Mouse (Mus musculus) limb, embryonic 14.5 days (tissue): ENCODE results near the gene Sipa1l1. TPM values are rescaled to one million over a fixed set of nuclear protein-coding genes. Genes with fewer than 3 reads are reported as not detected.

Experiments used
- ATAC-seq: fragments of 200-750 bp; cut with Nextera tagmentation; 2 replicates; pipeline ENCODE4 v1.8.0; 2017; ENCODE audit warnings: low read depth, moderate number of reproducible peaks, moderate TSS enrichment; ENCODE audit not compliant: low FRiP score
- DNase-seq: peaks from one replicate; pipeline ENCODE4 v3.0.0-alpha.2; 2015; ENCODE audit warnings: low spot score
- H3K27ac ChIP-seq: fragments of 300-500 bp; sonication (generic); replicated peaks from 2 replicates; pipeline ENCODE4 v1.5.1; 2014; ENCODE audit warnings: low read depth, mild to moderate bottlenecking, low read length, moderate library complexity, mixed read lengths
- H3K27me3 ChIP-seq: fragments of 300-500 bp; sonication (generic); 2 replicates; pipeline ENCODE4 v1.6.1; 2014; ENCODE audit warnings: low read length, mixed read lengths; ENCODE audit not compliant: control insufficient read depth, insufficient read depth
- H3K36me3 ChIP-seq: fragments of 300-500 bp; sonication (generic); 2 replicates; pipeline ENCODE4 v1.6.1; 2014; ENCODE audit warnings: mild to moderate bottlenecking, low read length, moderate library complexity, mixed read lengths; ENCODE audit not compliant: control insufficient read depth, insufficient read depth
- H3K4me1 ChIP-seq: fragments of 300-500 bp; sonication (generic); 2 replicates; pipeline ENCODE4 v1.6.1; 2014; ENCODE audit warnings: antibody characterized with exemption, low read length, mixed read lengths; ENCODE audit not compliant: control insufficient read depth, insufficient read depth
- H3K4me2 ChIP-seq: fragments of 300-500 bp; sonication (generic); replicated peaks from 2 replicates; pipeline ENCODE4 v1.6.1; 2014; ENCODE audit warnings: low read depth, mild to moderate bottlenecking, low read length, moderate library complexity; ENCODE audit not compliant: severe bottlenecking
- H3K4me3 ChIP-seq: fragments of 300-500 bp; sonication (generic); replicated peaks from 2 replicates; pipeline ENCODE4 v1.5.1; 2014; ENCODE audit warnings: low read length
- H3K9ac ChIP-seq: fragments of 300-500 bp; sonication (generic); 2 replicates; pipeline ENCODE4 v1.6.1; 2014; ENCODE audit warnings: mild to moderate bottlenecking, low read depth, low read length, moderate library complexity; ENCODE audit not compliant: severe bottlenecking
- H3K9me3 ChIP-seq: fragments of 300-500 bp; sonication (generic); 2 replicates; pipeline ENCODE4 v1.6.1; 2016; ENCODE audit warnings: low read length; ENCODE audit not compliant: control insufficient read depth
- POLR2A ChIP-seq: fragments of 200-500 bp; IDR thresholded peaks from 2 replicates; pipeline ENCODE4 v1.8.0; 2012; ENCODE audit warnings: inconsistent platforms, mild to moderate bottlenecking, moderate library complexity, borderline replicate concordance; ENCODE audit not compliant: insufficient read depth, insufficient read length; ENCODE audit errors: extremely low read depth
- WGBS: fragments of 180-500 bp; shearing (Covaris S2); extraction: QIAGEN DNeasy Blood & Tissue Kit; methylation state at CpG from one replicate; pipeline ENCODE4 v1.1.7; 2014; 5-methylcytosine and 5-hydroxymethylcytosine counted together
- polyA plus RNA-seq, 2 experiments: library from polyadenylated mRNA; depleted of rRNA in 1 of 2; stranded (reverse) in 1 of 2; unstranded in 1 of 2; fragments of >200 nt; fragmentation: Nextera tagmentation in 1 of 2; extraction: Ambion mirVana in 1 of 2; gene quantifications; 2 replicates each; pipeline versions ENCODE4 v1.2.1 to v1.2.3; 2012 to 2014

Gene Sipa1l1
- polyA plus RNA-seq, 2 experiments, result 29.5 to 31.0 TPM

- 77% methylated on average over 4 of the region's 4 CpGs for WGBS
- H3K4me2 ChIP-seq, result no peak overlapping the region
- no peaks in the 10 kb centered on the region for H3K36me3 ChIP-seq
- no peaks in the 10 kb centered on the region for H3K4me1 ChIP-seq
- no peak overlapping the region for H3K27ac ChIP-seq
- ATAC-seq, result no peak
- DNase-seq, result no peak
- H3K9ac ChIP-seq, result no peak overlapping the region
- no peak overlapping the region for H3K4me3 ChIP-seq
- H3K27me3 ChIP-seq, result no peaks in the 10 kb centered on the region
- no peaks in the 10 kb centered on the region for H3K9me3 ChIP-seq
- TF ChIP-seq POLR2A, result no peak
Measured at GRCm38 (mm10) chr12:82306035-82306434, 136.9 kb downstream of the Sipa1l1 start.

- H3K36me3 ChIP-seq, result peaks cover 10% of the 10 kb centered on the region; the same call in 1 of the 2 replicates
- H3K9me3 ChIP-seq, result no peaks in the 10 kb centered on the region
- H3K27ac ChIP-seq, result no peak overlapping the region
- ATAC-seq, result no peak
- WGBS, result 89% methylated on average over 2 of the region's 2 CpGs
- no peaks in the 10 kb centered on the region for H3K27me3 ChIP-seq
- H3K9ac ChIP-seq, result no peak overlapping the region
- no peak for DNase-seq
- H3K4me2 ChIP-seq, result no peak overlapping the region
- H3K4me3 ChIP-seq, result no peak overlapping the region
- 0 out of 2 replicates have a peak, but pooled peaks cover 3% of the 10 kb centered on the region for H3K4me1 ChIP-seq
- TF ChIP-seq POLR2A, result no peak
Measured at GRCm38 (mm10) chr12:82311593-82311992, 142.5 kb downstream of the Sipa1l1 start.

- Histone ChIP-seq H3K9me3 (no peaks in the 10 kb centered on the region), H3K27me3 (no peaks in the 10 kb centered on the region), H3K36me3 (peaks cover 10% of the 10 kb centered on the region; the same call in 1 of the 2 replicates), H3K4me2 (no peak overlapping the region), H3K27ac (no peak overlapping the region), H3K4me3 (no peak overlapping the region), H3K4me1 (0 out of 2 replicates have a peak, but pooled peaks cover 3% of the 10 kb centered on the region), H3K9ac (no peak overlapping the region)
- 76% methylated on average over 17 of the region's 17 CpGs for WGBS
- TF ChIP-seq POLR2A, result no peak
- no peak for ATAC-seq
- DNase-seq, result no peak
Measured at GRCm38 (mm10) chr12:82312091-82312820, 143.1 kb downstream of the Sipa1l1 start.

- Histone ChIP-seq H3K9ac (no peak overlapping the region), H3K4me2 (no peak overlapping the region), H3K27ac (no peak overlapping the region), H3K36me3 (peaks cover 10% of the 10 kb centered on the region; the same call in 1 of the 2 replicates), H3K27me3 (no peaks in the 10 kb centered on the region), H3K4me3 (no peak overlapping the region), H3K4me1 (0 out of 2 replicates have a peak, but pooled peaks cover 3% of the 10 kb centered on the region), H3K9me3 (no peaks in the 10 kb centered on the region)
- 90% methylated on average over 3 of the region's 3 CpGs for whole genome bisulfite sequencing
- no peak for TF ChIP-seq POLR2A
- no peak for ATAC-seq
- DNase-seq, result no peak
Measured at GRCm38 (mm10) chr12:82313091-82313490, 144.0 kb downstream of the Sipa1l1 start.

GRCm38 (mm10) chr12:82319436-82320131 lies 150.5 kb downstream of the Sipa1l1 start:
- H3K27ac ChIP-seq, result no peak overlapping the region
- 84% methylated on average over 7 of the region's 7 CpGs for WGBS
- no peak for TF ChIP-seq POLR2A
- H3K9ac ChIP-seq, result no peak overlapping the region
- ATAC-seq (no peak), DNase-seq (no peak)
- no peak overlapping the region for H3K4me2 ChIP-seq
- no peaks in the 10 kb centered on the region for H3K36me3 ChIP-seq
- H3K27me3 ChIP-seq, result no peaks in the 10 kb centered on the region
- no peaks in the 10 kb centered on the region for H3K9me3 ChIP-seq
- H3K4me1 ChIP-seq, result peaks cover 7% of the 10 kb centered on the region
- H3K4me3 ChIP-seq, result no peak overlapping the region
